Mouse (Mus musculus) ES-E14 (cell line): Measurements from ENCODE around the gene Afg1l.

ENCODE experiments used
- MAFK ChIP-seq: IDR thresholded peaks from 2 replicates; pipeline ENCODE4 v1.6.1; 2014; ENCODE audit warnings: mild to moderate bottlenecking, low read depth, low read length, inconsistent platforms; ENCODE audit not compliant: insufficient read depth
- ZC3H11A ChIP-seq: IDR thresholded peaks from 2 replicates; pipeline ENCODE4 v1.6.1; 2012; ENCODE audit warnings: low read depth, mild to moderate bottlenecking, inconsistent platforms, low read length, borderline replicate concordance
- ZNF384 ChIP-seq: IDR thresholded peaks from 2 replicates; pipeline ENCODE4 v1.6.1; 2012; ENCODE audit warnings: low read depth, low read length, inconsistent platforms

- no peak for TF ChIP-seq ZC3H11A
- no peak for TF ChIP-seq MAFK
- TF ChIP-seq ZNF384, result no peak
Observed at GRCm38 (mm10) chr10:42274712-42275400, 203.5 kb downstream of the Afg1l start.
